Mouse (Mus musculus): Measurements from ENCODE around the gene Mmp9.

The Mmp9 gene

GRCm38 (mm10) chr2:164991808-164992207 is 51.2 kb downstream of the Mmp9 start:
- no peak for DNase-seq (ENCODE audit: low spot score)

- no peak for DNase-seq (ENCODE audit: low spot score)
These were observed 53.6 kb downstream of the Mmp9 start for GRCm38 (mm10) chr2:164994156-164994555.

GRCm38 (mm10) chr2:164994659-164995428 is 54.3 kb downstream of the Mmp9 start:
- DNase-seq (ENCODE audit: low spot score): no peak

- no peak for DNase-seq (ENCODE audit: low spot score)
These were observed 55.4 kb downstream of the Mmp9 start for GRCm38 (mm10) chr2:164995976-164996375.

- no peak for DNase-seq (ENCODE audit: low spot score)
These were observed 56.5 kb downstream of the Mmp9 start for GRCm38 (mm10) chr2:164996848-164997720.

- no peak for DNase-seq (ENCODE audit: low spot score)
These were observed 57.3 kb downstream of the Mmp9 start for GRCm38 (mm10) chr2:164997721-164998428.

GRCm38 (mm10) chr2:165001958-165002357 is 61.4 kb downstream of the Mmp9 start:
- no peak for DNase-seq (ENCODE audit: low spot score)

- DNase-seq (ENCODE audit: low spot score): no peak
These were observed 62.5 kb downstream of the Mmp9 start for GRCm38 (mm10) chr2:165003108-165003507.

- no peak for DNase-seq (ENCODE audit: low spot score)
These were observed 63.7 kb downstream of the Mmp9 start for GRCm38 (mm10) chr2:165004237-165004636.

All from c-Kit-positive CD71-positive TER-119-positive erythroid progenitor cells, embryonic 14.5 days (primary cell).